Mouse (Mus musculus) limb, embryonic 14.5 days (tissue): ENCODE results near the gene Ezh1. TPM values are rescaled to one million over a fixed set of nuclear protein-coding genes. Genes with fewer than 3 reads are reported as not detected.

ENCODE experiments used
- ATAC-seq: fragments of 200-750 bp; cut with Nextera tagmentation; 2 replicates; pipeline ENCODE4 v1.8.0; 2017; ENCODE audit warnings: low read depth, moderate number of reproducible peaks, moderate TSS enrichment; ENCODE audit not compliant: low FRiP score
- DNase-seq: peaks from one replicate; pipeline ENCODE4 v3.0.0-alpha.2; 2015; ENCODE audit warnings: low spot score
- H3K27ac ChIP-seq: fragments of 300-500 bp; sonication (generic); replicated peaks from 2 replicates; pipeline ENCODE4 v1.5.1; 2014; ENCODE audit warnings: low read depth, mild to moderate bottlenecking, low read length, moderate library complexity, mixed read lengths
- H3K27me3 ChIP-seq: fragments of 300-500 bp; sonication (generic); 2 replicates; pipeline ENCODE4 v1.6.1; 2014; ENCODE audit warnings: low read length, mixed read lengths; ENCODE audit not compliant: control insufficient read depth, insufficient read depth
- H3K36me3 ChIP-seq: fragments of 300-500 bp; sonication (generic); 2 replicates; pipeline ENCODE4 v1.6.1; 2014; ENCODE audit warnings: mild to moderate bottlenecking, low read length, moderate library complexity, mixed read lengths; ENCODE audit not compliant: control insufficient read depth, insufficient read depth
- H3K4me1 ChIP-seq: fragments of 300-500 bp; sonication (generic); 2 replicates; pipeline ENCODE4 v1.6.1; 2014; ENCODE audit warnings: antibody characterized with exemption, low read length, mixed read lengths; ENCODE audit not compliant: control insufficient read depth, insufficient read depth
- H3K4me2 ChIP-seq: fragments of 300-500 bp; sonication (generic); replicated peaks from 2 replicates; pipeline ENCODE4 v1.6.1; 2014; ENCODE audit warnings: low read depth, mild to moderate bottlenecking, low read length, moderate library complexity; ENCODE audit not compliant: severe bottlenecking
- H3K4me3 ChIP-seq: fragments of 300-500 bp; sonication (generic); replicated peaks from 2 replicates; pipeline ENCODE4 v1.5.1; 2014; ENCODE audit warnings: low read length
- H3K9ac ChIP-seq: fragments of 300-500 bp; sonication (generic); 2 replicates; pipeline ENCODE4 v1.6.1; 2014; ENCODE audit warnings: mild to moderate bottlenecking, low read depth, low read length, moderate library complexity; ENCODE audit not compliant: severe bottlenecking
- H3K9me3 ChIP-seq: fragments of 300-500 bp; sonication (generic); 2 replicates; pipeline ENCODE4 v1.6.1; 2016; ENCODE audit warnings: low read length; ENCODE audit not compliant: control insufficient read depth
- POLR2A ChIP-seq: fragments of 200-500 bp; IDR thresholded peaks from 2 replicates; pipeline ENCODE4 v1.8.0; 2012; ENCODE audit warnings: inconsistent platforms, mild to moderate bottlenecking, moderate library complexity, borderline replicate concordance; ENCODE audit not compliant: insufficient read depth, insufficient read length; ENCODE audit errors: extremely low read depth
- WGBS: fragments of 180-500 bp; shearing (Covaris S2); extraction: QIAGEN DNeasy Blood & Tissue Kit; methylation state at CpG from one replicate; pipeline ENCODE4 v1.1.7; 2014; 5-methylcytosine and 5-hydroxymethylcytosine counted together
- polyA plus RNA-seq, 2 experiments: library from polyadenylated mRNA; depleted of rRNA in 1 of 2; stranded (reverse) in 1 of 2; unstranded in 1 of 2; fragments of >200 nt; fragmentation: Nextera tagmentation in 1 of 2; extraction: Ambion mirVana in 1 of 2; gene quantifications; 2 replicates each; pipeline versions ENCODE4 v1.2.1 to v1.2.3; 2012 to 2014

Gene Ezh1
- polyA plus RNA-seq, 2 experiments = 14.4 to 28.4 TPM

- ATAC-seq (no peak), DNase-seq (peak; percentile 44)
- Histone ChIP-seq H3K36me3 (no peaks in the 10 kb centered on the region), H3K4me2 (no peak overlapping the region), H3K27me3 (no peaks in the 10 kb centered on the region), H3K9ac (no peak overlapping the region), H3K4me3 (no peak overlapping the region), H3K9me3 (no peaks in the 10 kb centered on the region), H3K4me1 (peaks cover 35% of the 10 kb centered on the region), H3K27ac (0 out of 2 replicates have a peak overlapping the region, but pooled peaks have one; percentile 40)
- 19% methylated on average over 2 of the region's 2 CpGs for WGBS
- TF ChIP-seq POLR2A = no peak
Observed at GRCm38 (mm10) chr11:101230061-101230511, 3.8 kb upstream of the Ezh1 start.

DNA sequence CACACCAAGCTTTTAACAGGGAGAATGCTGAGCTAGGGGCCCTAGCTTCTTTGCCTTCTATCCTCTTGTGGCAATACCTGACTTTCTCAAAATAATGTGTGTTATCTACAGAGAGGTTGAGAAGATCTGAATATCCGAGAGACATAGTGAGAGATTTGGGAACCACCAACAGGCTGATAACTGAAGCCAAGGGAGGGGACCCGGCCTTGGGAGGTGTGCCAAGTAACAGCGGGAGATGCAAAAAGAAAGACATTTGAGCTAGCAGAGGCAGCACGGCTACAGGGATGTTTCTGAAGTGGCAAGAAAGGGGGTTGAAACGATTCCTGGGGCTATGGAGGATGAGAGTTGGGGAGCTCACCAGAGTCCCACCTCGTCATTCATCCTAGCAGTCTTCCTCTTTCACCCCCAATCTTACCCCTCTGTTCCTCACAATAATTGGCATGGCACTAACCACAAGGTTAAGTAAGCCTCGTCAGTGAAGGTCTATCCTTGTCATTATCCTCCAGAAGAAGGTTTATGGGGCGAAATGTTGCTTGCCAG is 3.2 kb upstream of the Ezh1 start:
- Histone ChIP-seq H3K9ac (no peak overlapping the region), H3K4me1 (peaks cover 35% of the 10 kb centered on the region), H3K4me3 (no peak overlapping the region), H3K4me2 (no peak overlapping the region), H3K27ac (no peak overlapping the region), H3K36me3 (no peaks in the 10 kb centered on the region), H3K9me3 (no peaks in the 10 kb centered on the region), H3K27me3 (no peaks in the 10 kb centered on the region)
- ATAC-seq = no peak
- no peak for TF ChIP-seq POLR2A
- whole genome bisulfite sequencing = 33% methylated on average over 8 of the region's 8 CpGs
- no peak for DNase-seq

DNA sequence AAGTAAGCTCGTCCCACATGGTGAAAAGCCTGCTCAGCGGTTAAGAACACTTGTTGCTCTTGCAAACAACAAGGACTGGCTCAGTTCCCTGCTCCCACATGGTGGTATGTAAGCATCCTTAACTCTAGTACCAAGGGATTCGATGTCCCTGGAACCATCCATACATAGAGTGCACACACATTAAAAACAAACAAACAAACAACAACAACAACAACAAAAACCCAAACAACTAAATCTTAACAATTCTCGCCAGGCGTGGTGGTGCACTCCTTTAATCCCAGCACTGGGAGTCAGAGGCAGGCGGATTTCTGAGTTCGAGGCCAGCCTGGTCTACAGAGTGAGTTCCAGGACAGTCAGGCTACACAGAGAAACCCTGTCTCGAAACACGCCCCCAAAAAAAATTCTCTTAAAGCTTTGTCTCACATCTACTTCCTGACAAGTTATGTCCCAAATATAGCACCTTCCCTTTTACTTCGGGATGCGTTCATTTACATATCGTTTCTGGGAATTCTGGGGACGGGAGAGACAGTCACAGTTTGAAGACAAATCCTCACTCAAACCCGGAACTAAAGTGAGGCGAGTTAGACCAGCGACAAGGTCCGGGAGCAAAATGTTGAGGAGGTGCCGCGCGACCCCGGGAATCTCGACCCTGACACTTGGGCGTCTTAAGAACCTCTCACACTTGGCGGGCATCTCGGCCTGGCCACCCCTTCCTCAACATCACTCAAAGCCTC is 765 bp downstream of the Ezh1 start:
- peaks cover 15% of the 10 kb centered on the region for H3K4me1 ChIP-seq
- ATAC-seq = no peak
- H3K36me3 ChIP-seq = no peaks in the 10 kb centered on the region
- DNase-seq = no peak
- H3K4me2 ChIP-seq = peak overlapping the region; percentile 82
- TF ChIP-seq POLR2A = no peak
- peak overlapping the region; percentile 91 for H3K4me3 ChIP-seq
- H3K27me3 ChIP-seq = no peaks in the 10 kb centered on the region
- H3K9ac ChIP-seq = peak overlapping the region; percentile 79
- H3K9me3 ChIP-seq = no peaks in the 10 kb centered on the region
- WGBS = 20% methylated on average over 25 of the region's 25 CpGs
- H3K27ac ChIP-seq = 0 out of 2 replicates have a peak overlapping the region, but pooled peaks have one; percentile 52

DNA sequence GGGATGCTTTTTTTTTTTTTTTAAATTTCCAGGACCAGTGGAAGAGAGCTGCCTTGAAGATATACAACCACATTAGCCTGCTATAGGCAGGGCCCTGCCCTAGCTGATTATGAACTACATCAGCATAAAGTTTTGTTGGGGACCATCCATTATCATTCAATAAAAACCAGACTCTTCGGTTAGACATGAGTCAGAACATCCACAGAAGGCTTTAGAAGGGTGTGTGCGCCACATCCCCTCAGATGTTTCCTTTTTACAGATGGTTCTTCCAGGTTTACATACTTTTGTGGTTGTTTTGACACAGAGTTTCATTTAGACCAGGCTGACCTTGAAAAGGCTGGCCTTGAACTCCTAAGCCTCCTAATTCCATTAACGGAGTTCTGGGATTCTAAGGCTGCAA is 1.9 kb downstream of the Ezh1 start:
- Histone ChIP-seq H3K27ac (no peak overlapping the region), H3K36me3 (no peaks in the 10 kb centered on the region), H3K4me1 (peaks cover 6% of the 10 kb centered on the region), H3K27me3 (no peaks in the 10 kb centered on the region), H3K9ac (no peak overlapping the region), H3K9me3 (no peaks in the 10 kb centered on the region), H3K4me2 (no peak overlapping the region), H3K4me3 (no peak overlapping the region)
- ATAC-seq = no peak
- DNase-seq = no peak
- TF ChIP-seq POLR2A = no peak
- 79% methylated on average over 3 of the region's 3 CpGs for WGBS

DNA sequence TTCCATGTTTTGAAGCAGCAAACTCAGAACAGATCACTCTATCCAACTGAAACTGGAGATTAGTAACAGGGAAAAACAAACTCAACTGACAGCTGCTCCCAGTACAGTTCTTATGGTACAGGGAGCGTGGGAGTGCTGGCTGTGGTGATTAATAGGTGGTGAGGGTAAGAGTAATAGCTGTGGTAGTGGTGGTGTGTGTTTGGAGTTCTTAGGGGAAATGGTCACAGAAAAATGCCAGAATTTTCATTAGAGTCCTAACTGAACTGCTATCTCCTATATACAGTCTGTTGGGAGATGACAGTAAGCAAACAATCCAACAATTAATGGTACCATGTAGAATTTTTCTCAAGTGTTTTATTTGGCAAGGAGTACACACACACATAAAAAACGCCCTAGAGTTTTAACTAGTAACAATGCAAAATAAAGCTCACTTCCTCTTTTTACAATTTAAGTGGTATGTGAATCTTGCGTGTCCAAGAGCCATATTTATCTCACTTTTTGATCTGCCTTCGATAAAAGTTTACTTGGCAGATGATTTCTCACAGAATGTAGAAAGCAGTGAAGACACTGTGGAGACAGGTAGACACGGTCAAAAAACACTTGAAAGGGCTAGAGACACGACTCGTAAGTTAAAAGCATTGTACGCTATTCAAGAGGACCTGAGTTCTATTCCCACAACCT is 4.8 kb downstream of the Ezh1 start:
- H3K27me3 ChIP-seq = no peaks in the 10 kb centered on the region
- H3K4me2 ChIP-seq = no peak overlapping the region
- ATAC-seq (no peak), DNase-seq (no peak)
- peaks cover 6% of the 10 kb centered on the region for H3K4me1 ChIP-seq
- no peak for TF ChIP-seq POLR2A
- H3K9me3 ChIP-seq = no peaks in the 10 kb centered on the region
- H3K36me3 ChIP-seq = peaks cover 8% of the 10 kb centered on the region; the same call in 1 of the 2 replicates
- no peak overlapping the region for H3K9ac ChIP-seq
- 88% methylated on average over 8 of the region's 8 CpGs for WGBS
- no peak overlapping the region for H3K4me3 ChIP-seq
- no peak overlapping the region for H3K27ac ChIP-seq
